Mouse (Mus musculus): Measurements from ENCODE around the gene Nrtn. TPM values are rescaled to one million over a fixed set of nuclear protein-coding genes. Genes with fewer than 3 reads are reported as not detected.

Gene Nrtn
- total and polyA plus RNA-seq, 3 experiments = 0.25 TPM; not detected in 2

GRCm38 (mm10) chr17:56706515-56706914 is 50.8 kb downstream of the Nrtn start:
- Histone ChIP-seq H3K36me3 (replicated peaks in 1 of 2; ENCODE audit: control insufficient read depth in 1 of 2, insufficient read depth in 1 of 2, low read length in 1 of 2) (peaks cover 94 to 97% of the 10 kb centered on the region in 2 experiments), H3K79me2 (replicated peaks; ENCODE audit: control insufficient read depth, extremely low read depth, insufficient read depth, poor library complexity, severe bottlenecking) (no peaks in the 10 kb centered on the region), H3K4me1 (ENCODE audit: control insufficient read depth in 1 of 2, insufficient read depth in 2 of 2) (peaks cover 9 to 18% of the 10 kb centered on the region in 2 experiments), H3K4me2 (ENCODE audit: insufficient read depth, low read depth, poor library complexity, severe bottlenecking) (no peak overlapping the region), H3K9ac (ENCODE audit: insufficient read depth, low read depth) (no peak overlapping the region), H3K4me3 (replicated peaks in 1 of 3; ENCODE audit: low read depth in 2 of 3, low read length in 2 of 3, poor library complexity in 1 of 3) (no peak overlapping the region), H3K27ac (ENCODE audit: insufficient read depth, low read depth) (no peak overlapping the region), H3K27me3 (replicated peaks) (no peaks in the 10 kb centered on the region), H3K9me3 (replicated peaks; ENCODE audit: low read length) (no peaks in the 10 kb centered on the region)
- in situ Hi-C loops (cut with MboI; ENCODE audit: low pct_ligation_motif_present, low pct_unique_long_range_greater_than_20kb, low sequenced_read_pairs) (no loop called here), dilution Hi-C loops (cut with MboI; ENCODE audit: extremely low pct_ligation_motif_present, extremely low pct_unique_long_range_greater_than_20kb, low sequenced_read_pairs) (no loop called here)
- no peak for DNase-seq (ENCODE audit: extremely low read depth)
- TF ChIP-seq ZMIZ1 (IDR thresholded peaks at IDR 0.05; ENCODE audit: low read depth, low read length) (no peak), POLR2AphosphoS2 (IDR thresholded peaks at IDR 0.05; ENCODE audit: low read depth, low read length) (no peak)

- H3K36me3 ChIP-seq (replicated peaks in 1 of 2; ENCODE audit: control insufficient read depth in 1 of 2, insufficient read depth in 1 of 2, low read length in 1 of 2) = peaks cover 94 to 97% of the 10 kb centered on the region in 2 experiments
- in situ Hi-C loops (cut with MboI; ENCODE audit: low pct_ligation_motif_present, low pct_unique_long_range_greater_than_20kb, low sequenced_read_pairs) = no loop called here
These were observed 54.3 kb downstream of the Nrtn start for GRCm38 (mm10) chr17:56703038-56703437.

More at GRCm38 (mm10) chr17:56703038-56703437, 54.3 kb downstream of the Nrtn start:
- Histone ChIP-seq H3K27me3 (replicated peaks) (no peaks in the 10 kb centered on the region), H3K4me3 (replicated peaks in 1 of 3; ENCODE audit: low read depth in 2 of 3, low read length in 2 of 3, poor library complexity in 1 of 3) (no peak overlapping the region), H3K4me1 (ENCODE audit: control insufficient read depth in 1 of 2, insufficient read depth in 2 of 2) (no peaks in the 10 kb centered on the region; a peak in 1 of 4 replicates), H3K27ac (ENCODE audit: insufficient read depth, low read depth) (no peak overlapping the region), H3K9me3 (replicated peaks; ENCODE audit: low read length) (no peaks in the 10 kb centered on the region), H3K79me2 (replicated peaks; ENCODE audit: control insufficient read depth, extremely low read depth, insufficient read depth, poor library complexity, severe bottlenecking) (no peaks in the 10 kb centered on the region), H3K9ac (ENCODE audit: insufficient read depth, low read depth) (no peak overlapping the region), H3K4me2 (ENCODE audit: insufficient read depth, low read depth, poor library complexity, severe bottlenecking) (no peak overlapping the region)
- DNase-seq (ENCODE audit: extremely low read depth) = no peak
- dilution Hi-C loops (cut with MboI; ENCODE audit: extremely low pct_ligation_motif_present, extremely low pct_unique_long_range_greater_than_20kb, low sequenced_read_pairs) = no loop called here
- TF ChIP-seq RCOR1 (conservative IDR thresholded peaks at IDR 0.05; ENCODE audit: low read depth, low read length) = no peak
- no peak for TF ChIP-seq CTCF (conservative IDR thresholded peaks at IDR 0.05 in 1 of 2, IDR thresholded peaks at IDR 0.05 in 1 of 2; ENCODE audit: low read depth in 2 of 2, low read length in 2 of 2)
- TF ChIP-seq RAD21 (IDR thresholded peaks at IDR 0.05; ENCODE audit: low read depth, low read length) = no peak
- no peak for TF ChIP-seq MAZ (IDR thresholded peaks at IDR 0.05; ENCODE audit: low read depth, low read length)
- TF ChIP-seq HCFC1 (IDR thresholded peaks at IDR 0.05; ENCODE audit: low read depth, low read length) = no peak
- TF ChIP-seq ETS1 (conservative IDR thresholded peaks at IDR 0.05; ENCODE audit: low read depth, low read length) = no peak
- TF ChIP-seq JUND (conservative IDR thresholded peaks at IDR 0.05; ENCODE audit: low read depth, low read length) = no peak
- no peak for TF ChIP-seq E2F4 (IDR thresholded peaks at IDR 0.05; ENCODE audit: insufficient replicate concordance, low read depth, low read length)
- TF ChIP-seq PAX5 (IDR thresholded peaks at IDR 0.05; ENCODE audit: low read length) = no peak
- no peak for TF ChIP-seq UBTF (IDR thresholded peaks at IDR 0.05; ENCODE audit: low read depth, low read length)
- no peak for TF ChIP-seq TBP (conservative IDR thresholded peaks at IDR 0.05; ENCODE audit: low read depth, low read length)
- TF ChIP-seq POLR2A (IDR thresholded peaks at IDR 0.05; ENCODE audit: low read depth, low read length) = no peak
- no peak for TF ChIP-seq CHD2 (IDR thresholded peaks at IDR 0.05; ENCODE audit: low read length)
- TF ChIP-seq NELFE (IDR thresholded peaks at IDR 0.05; ENCODE audit: low read depth, low read length) = no peak
- TF ChIP-seq GABPA (IDR thresholded peaks at IDR 0.05; ENCODE audit: insufficient replicate concordance, low read depth, low read length) = no peak
- TF ChIP-seq ELF1 (IDR thresholded peaks at IDR 0.05; ENCODE audit: low read depth, low read length) = no peak
- no peak for TF ChIP-seq JUN (IDR thresholded peaks at IDR 0.05; ENCODE audit: insufficient read depth, low read depth, low read length)
- TF ChIP-seq SMC3 (IDR thresholded peaks at IDR 0.05; ENCODE audit: low read depth, low read length) = no peak
- TF ChIP-seq USF1 (IDR thresholded peaks at IDR 0.05; ENCODE audit: low read depth, low read length) = no peak

Other genes starting within 250 kb of the Nrtn start
Only the 20 nearest of the 21 such genes appear.
- 0.42 TPM in 2 replicates for gene Gm20219, start 203.1 kb downstream of the Nrtn start, total RNA-seq (2012; rRNA removed)
- not detected in 2 replicates for gene Gm20219, start 203.1 kb downstream of the Nrtn start, total RNA-seq (2014; rRNA removed)
- gene Gm20219, start 203.1 kb downstream of the Nrtn start, polyA plus RNA-seq (2012; ENCODE audit: insufficient read length, low read depth) = 1.4 and 1.6 TPM in 2 replicates
- 74.0 and 85.7 TPM in 2 replicates for gene Safb2, start 172.9 kb downstream of the Nrtn start, total RNA-seq (2012; rRNA removed)
- 13.8 and 16.3 TPM in 2 replicates for gene Safb2, start 172.9 kb downstream of the Nrtn start, total RNA-seq (2014; rRNA removed)
- gene Safb2, start 172.9 kb downstream of the Nrtn start, polyA plus RNA-seq (2012; ENCODE audit: insufficient read length, low read depth) = 170 and 244 TPM in 2 replicates
- gene Safb, start 172.7 kb downstream of the Nrtn start, total RNA-seq (2012; rRNA removed) = 75.9 and 88.5 TPM in 2 replicates
- 19.7 and 25.4 TPM in 2 replicates for gene Safb, start 172.7 kb downstream of the Nrtn start, total RNA-seq (2014; rRNA removed)
- 135 and 142 TPM in 2 replicates for gene Safb, start 172.7 kb downstream of the Nrtn start, polyA plus RNA-seq (2012; ENCODE audit: insufficient read length, low read depth)
- 249 and 272 TPM in 2 replicates for gene 2410015M20Rik, start 147.8 kb downstream of the Nrtn start, total RNA-seq (2012; rRNA removed)
- gene 2410015M20Rik, start 147.8 kb downstream of the Nrtn start, total RNA-seq (2014; rRNA removed) = 154 TPM in 2 replicates
- gene 2410015M20Rik, start 147.8 kb downstream of the Nrtn start, polyA plus RNA-seq (2012; ENCODE audit: insufficient read length, low read depth) = 178 and 202 TPM in 2 replicates
- 4,187 and 4,995 TPM in 2 replicates for gene Rpl36, start 144.1 kb downstream of the Nrtn start, total RNA-seq (2012; rRNA removed)
- 1,342 and 1,734 TPM in 2 replicates for gene Rpl36, start 144.1 kb downstream of the Nrtn start, total RNA-seq (2014; rRNA removed)
- 1,364 and 1,412 TPM in 2 replicates for gene Rpl36, start 144.1 kb downstream of the Nrtn start, polyA plus RNA-seq (2012; ENCODE audit: insufficient read length, low read depth)
- gene Lonp1, start 130.6 kb downstream of the Nrtn start, total RNA-seq (2012; rRNA removed) = 115 and 151 TPM in 2 replicates
- gene Lonp1, start 130.6 kb downstream of the Nrtn start, total RNA-seq (2014; rRNA removed) = 65.4 and 69.6 TPM in 2 replicates
- 99.4 and 112 TPM in 2 replicates for gene Lonp1, start 130.6 kb downstream of the Nrtn start, polyA plus RNA-seq (2012; ENCODE audit: insufficient read length, low read depth)
- gene Catsperd, start 129.4 kb downstream of the Nrtn start, total RNA-seq (2012; rRNA removed) = 0.21 and 0.25 TPM in 2 replicates
- 0.16 and 0.49 TPM in 2 replicates for gene Catsperd, start 129.4 kb downstream of the Nrtn start, total RNA-seq (2014; rRNA removed)
- gene Catsperd, start 129.4 kb downstream of the Nrtn start, polyA plus RNA-seq (2012; ENCODE audit: insufficient read length, low read depth) = 0.36 and 0.45 TPM in 2 replicates
- 77.9 and 91.6 TPM in 2 replicates for gene Ranbp3, start 84.2 kb downstream of the Nrtn start, total RNA-seq (2012; rRNA removed)
- gene Ranbp3, start 84.2 kb downstream of the Nrtn start, total RNA-seq (2014; rRNA removed) = 71.5 and 79.5 TPM in 2 replicates
- 86.0 and 86.8 TPM in 2 replicates for gene Ranbp3, start 84.2 kb downstream of the Nrtn start, polyA plus RNA-seq (2012; ENCODE audit: insufficient read length, low read depth)
- 201 and 207 TPM in 2 replicates for gene Ndufa11, start 39.8 kb downstream of the Nrtn start, total RNA-seq (2012; rRNA removed)
- 97.9 and 124 TPM in 2 replicates for gene Ndufa11, start 39.8 kb downstream of the Nrtn start, total RNA-seq (2014; rRNA removed)
- 131 and 155 TPM in 2 replicates for gene Ndufa11, start 39.8 kb downstream of the Nrtn start, polyA plus RNA-seq (2012; ENCODE audit: insufficient read length, low read depth)
- 3.5 and 5.1 TPM in 2 replicates for gene Vmac, start 39.5 kb downstream of the Nrtn start, total RNA-seq (2012; rRNA removed)
- gene Vmac, start 39.5 kb downstream of the Nrtn start, total RNA-seq (2014; rRNA removed) = 3.2 and 4.2 TPM in 2 replicates
- 3.4 and 3.7 TPM in 2 replicates for gene Vmac, start 39.5 kb downstream of the Nrtn start, polyA plus RNA-seq (2012; ENCODE audit: insufficient read length, low read depth)
- 57.5 and 62.1 TPM in 2 replicates for gene Dus3l, start 7.2 kb upstream of the Nrtn start, total RNA-seq (2012; rRNA removed)
- 32.0 and 35.8 TPM in 2 replicates for gene Dus3l, start 7.2 kb upstream of the Nrtn start, total RNA-seq (2014; rRNA removed)
- gene Dus3l, start 7.2 kb upstream of the Nrtn start, polyA plus RNA-seq (2012; ENCODE audit: insufficient read length, low read depth) = 54.3 and 57.7 TPM in 2 replicates
- 0.71 and 0.93 TPM in 2 replicates for gene Prr22, start 12.7 kb upstream of the Nrtn start, total RNA-seq (2012; rRNA removed)
- 0.15 and 0.18 TPM in 2 replicates for gene Prr22, start 12.7 kb upstream of the Nrtn start, total RNA-seq (2014; rRNA removed)
- gene Prr22, start 12.7 kb upstream of the Nrtn start, polyA plus RNA-seq (2012; ENCODE audit: insufficient read length, low read depth) = 1.3 and 1.6 TPM in 2 replicates
- 0.46 and 1.1 TPM in 2 replicates for gene Rfx2, start 73.5 kb upstream of the Nrtn start, total RNA-seq (2012; rRNA removed)
- 0.16 TPM in 1 of 2 replicates, not detected in the other for gene Rfx2, start 73.5 kb upstream of the Nrtn start, total RNA-seq (2014; rRNA removed)
- gene Rfx2, start 73.5 kb upstream of the Nrtn start, polyA plus RNA-seq (2012; ENCODE audit: insufficient read length, low read depth) = 0.34 and 0.35 TPM in 2 replicates
- gene Acsbg2, start 116.9 kb upstream of the Nrtn start, total RNA-seq (2012; rRNA removed) = not detected in 2 replicates
- not detected in 2 replicates for gene Acsbg2, start 116.9 kb upstream of the Nrtn start, total RNA-seq (2014; rRNA removed)
- not detected in 2 replicates for gene Acsbg2, start 116.9 kb upstream of the Nrtn start, polyA plus RNA-seq (2012; ENCODE audit: insufficient read length, low read depth)
- gene 1700061G19Rik, start 117.9 kb upstream of the Nrtn start, total RNA-seq (2012; rRNA removed) = 0.08 TPM in 1 of 2 replicates, not detected in the other
- gene 1700061G19Rik, start 117.9 kb upstream of the Nrtn start, total RNA-seq (2014; rRNA removed) = not detected in 2 replicates
- gene 1700061G19Rik, start 117.9 kb upstream of the Nrtn start, polyA plus RNA-seq (2012; ENCODE audit: insufficient read length, low read depth) = 0.29 and 0.35 TPM in 2 replicates
- 20.3 and 24.4 TPM in 2 replicates for gene Mllt1, start 177.9 kb upstream of the Nrtn start, total RNA-seq (2012; rRNA removed)
- gene Mllt1, start 177.9 kb upstream of the Nrtn start, total RNA-seq (2014; rRNA removed) = 15.9 and 17.1 TPM in 2 replicates
- gene Mllt1, start 177.9 kb upstream of the Nrtn start, polyA plus RNA-seq (2012; ENCODE audit: insufficient read length, low read depth) = 39.7 and 40.4 TPM in 2 replicates
- not detected in 2 replicates for gene Acer1, start 224.6 kb upstream of the Nrtn start, total RNA-seq (2012; rRNA removed)
- not detected in 2 replicates for gene Acer1, start 224.6 kb upstream of the Nrtn start, total RNA-seq (2014; rRNA removed)
- gene Acer1, start 224.6 kb upstream of the Nrtn start, polyA plus RNA-seq (2012; ENCODE audit: insufficient read length, low read depth) = not detected in 2 replicates
- 166 and 169 TPM in 2 replicates for gene Clpp, start 232.8 kb upstream of the Nrtn start, total RNA-seq (2012; rRNA removed)
- gene Clpp, start 232.8 kb upstream of the Nrtn start, total RNA-seq (2014; rRNA removed) = 114 and 120 TPM in 2 replicates
- 115 and 117 TPM in 2 replicates for gene Clpp, start 232.8 kb upstream of the Nrtn start, polyA plus RNA-seq (2012; ENCODE audit: insufficient read length, low read depth)
- 40.0 and 51.8 TPM in 2 replicates for gene Alkbh7, start 239.8 kb upstream of the Nrtn start, total RNA-seq (2012; rRNA removed)
- gene Alkbh7, start 239.8 kb upstream of the Nrtn start, total RNA-seq (2014; rRNA removed) = 32.6 and 35.4 TPM in 2 replicates
- 21.2 and 21.8 TPM in 2 replicates for gene Alkbh7, start 239.8 kb upstream of the Nrtn start, polyA plus RNA-seq (2012; ENCODE audit: insufficient read length, low read depth)
- gene Pspn, start 242.5 kb upstream of the Nrtn start, total RNA-seq (2012; rRNA removed) = 0.34 TPM in 1 of 2 replicates, not detected in the other
- gene Pspn, start 242.5 kb upstream of the Nrtn start, total RNA-seq (2014; rRNA removed) = not detected in 2 replicates
- 0.69 TPM in 1 of 2 replicates, not detected in the other for gene Pspn, start 242.5 kb upstream of the Nrtn start, polyA plus RNA-seq (2012; ENCODE audit: insufficient read length, low read depth)